Mouse (Mus musculus) adrenal gland, postnatal 36 days (tissue): ENCODE measurements around the gene Gfi1b. TPM values are rescaled to one million over a fixed set of nuclear protein-coding genes. Genes with fewer than 3 reads are reported as not detected.

Experiments
- DNase-seq, 2 experiments: peaks; one replicate each; pipeline ENCODE4 v3.0.0; 2021; ENCODE audit warnings: mixed read lengths in 1 of 2
- total RNA-seq, 2 experiments: library from RNA; stranded (reverse); gene quantifications; 2 replicates each; pipeline ENCODE4 v1.2.3; 2021

Gfi1b gene
- total RNA-seq, 2 experiments from 2014 or later = not detected

DNA sequence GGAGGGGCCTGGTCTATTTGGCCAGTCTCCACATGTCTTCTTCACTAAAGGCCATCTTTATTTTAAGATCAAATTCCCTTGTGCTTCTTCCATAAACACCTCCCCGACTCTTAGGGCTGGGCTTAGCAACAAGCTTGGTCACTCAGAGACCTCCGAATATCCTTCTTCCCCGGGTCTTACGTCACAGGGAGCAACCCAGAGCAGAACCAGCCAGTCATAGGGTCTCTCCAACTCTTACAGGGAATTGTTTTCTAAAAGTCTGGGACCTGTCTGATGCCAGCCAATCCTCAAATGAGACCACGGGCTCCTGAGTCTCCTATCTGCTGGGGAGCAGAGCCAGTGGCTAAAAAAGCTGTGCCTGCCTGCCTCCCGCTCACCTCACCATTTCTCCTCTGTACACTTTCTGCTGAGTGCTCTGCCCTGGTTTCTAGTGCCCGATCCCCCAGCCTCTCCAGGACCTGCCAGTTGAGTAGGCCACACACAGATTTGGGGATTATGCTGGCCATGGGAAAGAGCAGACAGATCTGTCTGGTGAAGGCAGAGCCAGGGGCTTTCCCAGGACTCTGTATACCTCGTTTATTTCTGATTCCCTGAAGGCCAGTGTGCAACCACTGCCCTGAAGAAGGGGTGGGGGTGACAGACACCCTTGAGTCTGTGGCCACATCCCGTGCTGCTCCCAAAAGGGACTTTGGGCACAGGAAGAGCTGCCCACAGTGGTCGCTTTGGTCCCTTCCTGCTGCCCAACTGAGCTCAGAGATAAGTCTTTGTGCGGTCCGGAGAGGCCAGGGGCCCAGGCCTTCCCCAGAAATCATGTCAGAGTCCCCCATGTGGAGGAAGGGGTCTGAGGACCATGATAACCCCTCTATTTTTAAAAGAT lies 22.9 kb downstream of the Gfi1b start:
- DNase-seq = no peak

DNA sequence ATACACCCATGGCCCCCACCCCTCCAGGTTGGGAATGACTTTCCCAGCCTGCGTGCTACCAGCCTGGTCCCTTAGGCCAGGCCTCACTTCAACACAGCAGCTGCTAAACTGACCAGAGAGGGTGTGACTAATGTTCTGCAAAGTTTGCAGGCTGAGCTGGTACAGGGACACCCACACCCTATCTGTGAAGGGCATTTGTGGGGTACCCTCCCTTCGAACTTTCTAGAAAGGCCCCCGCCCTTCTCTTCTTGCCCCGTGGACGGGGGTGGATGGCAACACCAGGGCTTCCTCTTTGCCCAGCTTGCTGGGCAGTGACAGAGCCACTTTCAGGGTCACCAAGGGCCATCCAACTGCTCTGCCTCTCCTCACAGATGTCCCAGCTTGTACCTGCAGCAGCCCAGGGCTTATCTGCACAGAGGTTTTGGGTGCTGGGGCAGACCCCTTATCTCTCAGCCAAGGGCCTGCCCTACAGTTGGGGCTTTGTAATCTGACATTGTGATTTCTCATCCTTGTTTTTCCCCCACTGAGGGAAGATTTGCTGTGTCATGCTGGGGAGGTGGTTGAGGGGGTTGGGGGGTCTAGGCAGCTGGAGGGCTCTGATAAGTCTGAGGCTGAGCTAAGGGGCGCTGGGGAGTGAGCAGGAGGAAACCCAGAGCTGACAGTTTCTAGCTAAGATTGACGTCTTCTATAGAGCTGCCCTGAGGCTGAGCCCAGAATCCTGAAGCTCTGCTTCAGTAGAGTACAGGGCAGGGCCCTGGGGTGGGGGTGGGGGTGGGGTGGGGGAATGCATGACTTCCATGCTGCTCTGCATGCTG lies 23.8 kb downstream of the Gfi1b start:
- no peak for DNase-seq

DNA sequence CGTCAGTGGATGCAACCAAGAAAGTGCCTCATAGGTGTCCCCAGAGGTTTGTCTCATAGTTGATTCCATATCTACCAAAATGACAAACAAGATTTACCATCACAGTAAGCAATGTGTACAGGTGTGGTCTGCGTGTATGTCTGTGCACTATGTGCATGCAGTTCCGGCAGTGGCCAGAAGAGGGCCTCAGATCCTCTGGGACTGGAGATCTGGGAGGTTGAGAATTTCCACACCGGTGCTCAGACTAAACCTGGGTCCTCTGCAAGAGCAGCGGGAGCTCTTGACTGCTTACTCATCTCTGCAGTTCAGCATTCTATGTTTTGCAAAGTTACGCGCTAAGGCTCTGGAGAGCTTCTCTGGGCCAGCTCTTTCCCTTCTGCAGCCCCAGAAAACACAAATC lies 24.8 kb downstream of the Gfi1b start:
- DNase-seq = no peak

DNA sequence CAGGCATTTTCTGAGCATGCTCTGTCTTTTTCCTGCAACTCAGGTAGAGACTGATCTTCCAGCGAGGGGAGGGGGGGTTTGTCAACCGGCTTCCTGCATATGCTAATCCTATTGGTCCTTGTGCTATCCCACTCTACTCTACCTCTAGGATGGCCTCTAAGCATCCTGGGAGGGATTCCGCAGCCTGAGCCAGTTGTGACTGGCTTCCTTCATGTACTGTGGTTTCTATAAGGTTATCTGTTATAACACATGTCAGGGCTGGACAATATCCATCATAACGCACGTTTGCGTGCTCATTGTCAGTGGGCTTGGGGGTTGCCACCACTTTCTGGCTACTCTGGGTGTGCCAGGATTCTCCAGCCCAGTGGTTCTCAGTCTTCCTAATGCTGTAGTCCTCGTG lies 25.8 kb downstream of the Gfi1b start:
- DNase-seq = no peak

GRCm38 (mm10) chr2:28592809-28593208 lies 29.0 kb downstream of the Gfi1b start:
- peak; percentile 76 to 81 for DNase-seq

DNA sequence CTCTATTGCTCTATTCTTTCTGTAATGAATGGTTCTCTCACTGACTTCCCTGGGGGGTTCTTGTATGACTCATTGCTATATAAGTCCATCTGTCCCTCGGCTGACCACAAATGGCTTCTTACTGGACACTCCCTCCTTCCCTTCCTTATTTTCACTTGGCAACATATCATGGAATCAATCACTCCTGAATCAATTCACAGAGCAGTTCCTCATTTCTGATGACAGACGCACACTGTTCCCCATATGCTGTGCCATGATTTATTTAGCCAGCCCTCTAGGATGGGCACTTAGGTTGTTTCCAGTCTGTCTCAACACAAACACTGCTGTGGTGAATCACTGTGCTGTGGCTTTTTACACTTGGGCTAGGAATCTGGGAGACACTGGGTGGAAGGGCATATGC lies 30.3 kb downstream of the Gfi1b start:
- no peak for DNase-seq

DNA sequence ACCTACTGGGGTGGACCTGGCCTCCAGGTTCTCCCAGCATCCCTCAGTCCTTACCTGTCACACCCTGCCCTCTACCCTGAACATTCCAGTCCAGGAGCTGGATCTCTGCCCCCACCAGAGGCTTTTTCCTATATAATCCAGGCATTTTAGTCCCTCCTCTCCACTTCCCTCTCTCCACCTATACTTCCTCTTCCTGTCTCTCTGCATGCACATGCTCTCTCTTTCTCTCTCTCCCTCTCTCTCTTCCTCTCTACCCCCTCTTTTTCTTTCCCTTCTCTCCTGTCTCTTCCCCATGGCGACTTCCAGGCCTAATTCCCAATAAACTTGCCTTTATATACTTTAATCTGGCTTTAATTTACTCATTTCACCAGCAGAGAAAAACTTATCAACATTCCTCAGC lies 33.2 kb downstream of the Gfi1b start:
- DNase-seq = no peak

DNA sequence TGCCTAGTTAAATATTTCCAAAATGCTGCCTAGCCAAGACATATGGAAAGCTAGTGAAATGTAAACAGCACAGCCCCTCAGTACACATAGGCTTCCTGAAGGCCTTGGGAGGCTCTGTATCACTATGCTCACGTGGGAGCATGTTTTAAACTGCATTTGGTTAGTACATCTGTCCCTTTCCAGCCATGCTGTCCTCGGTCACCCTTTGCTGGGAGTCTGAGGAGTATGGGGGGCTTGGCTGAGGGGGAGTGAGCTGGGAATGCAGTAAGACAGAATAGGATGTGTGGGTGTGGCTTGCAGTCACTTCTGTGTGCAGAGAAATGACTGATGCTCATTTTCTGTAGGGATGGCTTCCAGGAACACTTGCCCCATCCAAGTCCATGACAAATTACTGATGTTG lies 36.1 kb downstream of the Gfi1b start:
- DNase-seq = no peak

GRCm38 (mm10) chr2:28585043-28585571 lies 36.7 kb downstream of the Gfi1b start:
- peak; percentile 76 to 79 for DNase-seq

GRCm38 (mm10) chr2:28583651-28584050 lies 38.1 kb downstream of the Gfi1b start, which contains the start of gene Gtf3c5:
Gene Gtf3c5, minus strand, starts transcription at chr2:28583751.
- no peak for DNase-seq

- peak; percentile 87 to 90 for DNase-seq
Observed at GRCm38 (mm10) chr2:28582647-28583353, 39.0 kb downstream of the Gfi1b start.

DNA sequence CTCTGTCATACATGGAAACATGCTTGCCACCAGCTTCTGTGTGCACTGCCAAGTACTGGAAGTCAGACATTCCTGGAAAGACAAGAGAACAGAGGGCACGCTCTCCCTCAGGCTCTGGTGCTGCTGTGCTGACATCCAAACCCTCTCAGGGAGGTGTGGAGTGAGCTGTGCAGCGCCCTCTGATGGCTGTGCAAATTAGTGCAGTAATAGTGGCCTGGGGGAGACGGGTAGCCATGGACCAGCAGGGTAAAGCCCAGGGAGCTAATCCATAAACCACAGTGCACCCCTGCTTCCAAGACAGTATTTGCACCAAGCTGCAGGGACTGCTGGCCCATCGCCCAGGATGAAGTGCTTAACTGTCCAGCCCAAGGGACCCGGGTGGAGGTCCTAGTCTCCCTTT lies 43.8 kb downstream of the Gfi1b start:
- DNase-seq = peak in 1 of 2 experiments; percentile 29

GRCm38 (mm10) chr2:28576815-28577214 lies 45.0 kb downstream of the Gfi1b start:
- DNase-seq = no peak

GRCm38 (mm10) chr2:28575341-28575740 lies 46.4 kb downstream of the Gfi1b start:
- DNase-seq = no peak

DNA sequence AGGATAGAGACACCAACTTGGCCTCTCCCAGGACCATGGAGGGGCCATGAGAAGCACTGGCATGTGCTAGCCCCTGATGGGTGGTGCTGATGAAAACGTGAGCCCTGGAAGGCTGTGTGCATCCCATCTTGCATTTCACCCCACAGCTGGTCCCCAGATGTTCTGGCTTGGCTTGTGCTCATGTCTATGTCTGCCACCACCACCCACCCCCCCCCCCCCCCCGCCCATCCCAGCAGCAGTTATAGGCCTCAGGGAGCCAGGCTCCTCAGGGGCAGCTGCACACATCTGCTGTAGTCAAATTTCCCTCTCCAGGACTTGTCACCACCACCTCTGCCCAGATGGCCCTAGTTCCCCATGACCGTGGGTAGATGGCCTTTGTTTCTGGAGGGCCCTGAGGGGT lies 51.9 kb downstream of the Gfi1b start:
- DNase-seq = no peak

DNA sequence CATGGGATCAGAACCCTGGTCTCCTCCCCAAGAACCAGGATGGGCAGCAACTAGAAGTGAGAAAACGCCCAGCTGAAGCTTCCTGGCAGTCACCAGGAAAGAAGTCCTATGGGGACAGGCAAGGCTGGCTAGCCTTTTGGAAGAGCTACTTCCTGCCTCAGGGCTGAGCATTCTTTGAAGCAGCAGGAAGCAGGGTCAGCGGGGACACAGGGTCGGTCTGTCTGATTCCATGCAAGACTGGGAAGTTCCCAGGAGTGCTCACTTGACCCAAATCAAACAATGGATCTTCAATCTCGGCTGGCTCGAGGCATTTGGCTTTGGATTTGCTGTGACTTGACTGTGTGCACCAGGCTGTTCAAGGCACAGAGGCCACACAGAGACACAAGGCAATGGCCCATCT lies 55.2 kb downstream of the Gfi1b start:
- DNase-seq = peak; percentile 40 to 57

- no peak for DNase-seq
Observed at GRCm38 (mm10) chr2:28564380-28564779, 57.4 kb downstream of the Gfi1b start.

GRCm38 (mm10) chr2:28563830-28564229 lies 58.0 kb downstream of the Gfi1b start:
- no peak for DNase-seq

GRCm38 (mm10) chr2:28563303-28563702 lies 58.5 kb downstream of the Gfi1b start, which contains the start of gene Cel:
Gene Cel, minus strand, starts transcription at chr2:28563403.
- no peak for DNase-seq
